Mouse (Mus musculus) MEL (cell line): ENCODE results near the gene Fanca.

Experiments
- CHD2 ChIP-seq: IDR thresholded peaks from 2 replicates; pipeline ENCODE4 v1.6.1; 2011; ENCODE audit warnings: low read length, improper control_type of control experiment
- E2F4 ChIP-seq: IDR thresholded peaks from 2 replicates; pipeline ENCODE4 v1.6.1; 2011; ENCODE audit warnings: low read depth, low read length, improper control_type of control experiment, borderline replicate concordance
- EP300 ChIP-seq, 2 experiments: IDR thresholded peaks; 2 replicates each; pipeline ENCODE4 v1.6.1; 2011; ENCODE audit warnings: improper control_type of control experiment in 2 of 2, low read length in 2 of 2, low read depth in 1 of 2, mild to moderate bottlenecking in 1 of 2
- GATA1 ChIP-seq: IDR thresholded peaks from 2 replicates; pipeline ENCODE4 v1.6.1; 2011; ENCODE audit warnings: low read depth, low read length, improper control_type of control experiment
- MEF2A ChIP-seq: IDR thresholded peaks from 2 replicates; pipeline ENCODE4 v1.6.1; 2014; ENCODE audit warnings: low read depth, mild to moderate bottlenecking, inconsistent platforms, low read length, improper control_type of control experiment; ENCODE audit not compliant: poor library complexity, insufficient replicate concordance, severe bottlenecking; ENCODE audit errors: extremely low read depth
- POLR2AphosphoS2 ChIP-seq: IDR thresholded peaks from 2 replicates; pipeline ENCODE4 v1.6.1; 2011; ENCODE audit warnings: low read length, improper control_type of control experiment
- SMC3 ChIP-seq: IDR thresholded peaks from 2 replicates; pipeline ENCODE4 v1.6.1; 2011; ENCODE audit warnings: low read depth, low read length, improper control_type of control experiment
- TAL1 ChIP-seq: IDR thresholded peaks from 2 replicates; pipeline ENCODE4 v1.6.1; 2012; ENCODE audit warnings: mild to moderate bottlenecking, inconsistent platforms, low read length, moderate library complexity, mixed read lengths
- USF2 ChIP-seq, 2 experiments: IDR thresholded peaks; 2 replicates each; pipeline ENCODE4 v1.6.1; 2011 to 2012; ENCODE audit warnings: improper control_type of control experiment in 2 of 2, low read length in 2 of 2, borderline replicate concordance in 1 of 2, inconsistent platforms in 1 of 2, low read depth in 1 of 2, mild to moderate bottlenecking in 1 of 2; ENCODE audit not compliant: insufficient read depth in 1 of 2
- ZMIZ1 ChIP-seq: IDR thresholded peaks from 2 replicates; pipeline ENCODE4 v1.6.1; 2012; ENCODE audit warnings: low read depth, mild to moderate bottlenecking, inconsistent platforms, low read length, improper control_type of control experiment, moderate library complexity
- ZNF384 ChIP-seq: IDR thresholded peaks from 2 replicates; pipeline ENCODE4 v1.6.1; 2012; ENCODE audit warnings: low read depth, mild to moderate bottlenecking, inconsistent platforms, low read length, improper control_type of control experiment

DNA sequence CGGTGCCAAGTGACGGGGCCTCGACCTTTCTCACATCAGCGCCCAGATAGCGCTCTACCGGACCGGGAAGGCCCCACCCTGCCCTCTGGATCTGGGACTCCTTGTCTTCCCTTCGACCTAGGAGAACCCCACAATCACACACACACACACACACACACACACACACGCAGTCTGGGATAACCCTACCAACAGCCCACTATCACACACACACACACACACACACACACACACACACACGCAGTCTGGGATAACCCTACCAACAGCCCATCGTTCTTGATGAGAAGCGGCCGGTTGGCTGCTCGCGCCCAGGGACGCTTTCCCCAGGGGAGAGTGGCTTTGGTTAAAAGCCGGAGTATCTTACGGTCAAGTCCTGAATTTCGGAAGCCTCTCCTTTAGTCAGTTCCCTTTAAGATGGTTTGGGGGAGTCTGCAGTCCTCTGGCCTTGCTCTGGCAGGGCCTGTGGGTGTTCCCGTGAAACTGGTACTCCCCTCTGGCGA is 14.8 kb upstream of the Fanca start:
- TF ChIP-seq SMC3 (no peak), TAL1 (no peak), CHD2 (no peak), ZNF384 (no peak), ZMIZ1 (no peak), GATA1 (no peak), MEF2A (no peak), POLR2AphosphoS2 (no peak), USF2 (IDR thresholded peaks at IDR 0.05; ENCODE audit: borderline replicate concordance in 1 of 2, insufficient read depth in 1 of 2, low read depth in 1 of 2, low read length in 2 of 2) (no peak), EP300 (IDR thresholded peaks at IDR 0.05; ENCODE audit: low read depth in 1 of 2, low read length in 2 of 2) (no peak), E2F4 (no peak)
